Mouse (Mus musculus) lung, adult 2 months (tissue): Measurements from ENCODE around the gene Krtap9-3.

Experiments used
- CTCF ChIP-seq: fragments of 200-500 bp; IDR thresholded peaks from 2 replicates; pipeline ENCODE4 v1.5.1; 2011; ENCODE audit warnings: mild to moderate bottlenecking, low read length, control low read depth; ENCODE audit not compliant: insufficient read depth
- POLR2A ChIP-seq: fragments of 200-500 bp; IDR thresholded peaks from 2 replicates; pipeline ENCODE4 v1.6.1; 2011; ENCODE audit warnings: low read depth, mild to moderate bottlenecking, control low read depth, low read length, borderline replicate concordance; ENCODE audit errors: extremely low read depth

DNA sequence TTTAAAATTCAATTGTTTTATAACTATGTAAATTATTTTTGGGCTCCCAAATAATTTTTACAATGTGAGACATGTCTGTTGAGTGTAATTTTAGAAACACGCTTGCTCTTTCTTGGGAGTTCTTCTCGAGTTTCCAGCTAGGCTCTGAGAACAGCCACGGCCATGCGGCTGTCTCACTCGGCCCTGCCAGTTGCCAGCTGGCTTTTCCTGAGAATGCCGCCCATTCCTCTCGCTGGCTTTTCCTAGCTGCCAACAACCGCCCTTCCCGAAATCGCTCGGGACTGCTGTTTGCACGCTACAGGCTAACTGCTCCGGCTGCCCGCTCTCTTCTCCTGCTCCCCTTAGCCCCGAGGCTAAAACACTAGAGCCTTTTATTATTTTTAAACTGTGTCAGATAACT lies 48.5 kb upstream of the Krtap9-3 start:
- no peak for TF ChIP-seq CTCF
- no peak for TF ChIP-seq POLR2A
